Mouse (Mus musculus): Measurements from ENCODE around the gene Slc12a8.

DNA sequence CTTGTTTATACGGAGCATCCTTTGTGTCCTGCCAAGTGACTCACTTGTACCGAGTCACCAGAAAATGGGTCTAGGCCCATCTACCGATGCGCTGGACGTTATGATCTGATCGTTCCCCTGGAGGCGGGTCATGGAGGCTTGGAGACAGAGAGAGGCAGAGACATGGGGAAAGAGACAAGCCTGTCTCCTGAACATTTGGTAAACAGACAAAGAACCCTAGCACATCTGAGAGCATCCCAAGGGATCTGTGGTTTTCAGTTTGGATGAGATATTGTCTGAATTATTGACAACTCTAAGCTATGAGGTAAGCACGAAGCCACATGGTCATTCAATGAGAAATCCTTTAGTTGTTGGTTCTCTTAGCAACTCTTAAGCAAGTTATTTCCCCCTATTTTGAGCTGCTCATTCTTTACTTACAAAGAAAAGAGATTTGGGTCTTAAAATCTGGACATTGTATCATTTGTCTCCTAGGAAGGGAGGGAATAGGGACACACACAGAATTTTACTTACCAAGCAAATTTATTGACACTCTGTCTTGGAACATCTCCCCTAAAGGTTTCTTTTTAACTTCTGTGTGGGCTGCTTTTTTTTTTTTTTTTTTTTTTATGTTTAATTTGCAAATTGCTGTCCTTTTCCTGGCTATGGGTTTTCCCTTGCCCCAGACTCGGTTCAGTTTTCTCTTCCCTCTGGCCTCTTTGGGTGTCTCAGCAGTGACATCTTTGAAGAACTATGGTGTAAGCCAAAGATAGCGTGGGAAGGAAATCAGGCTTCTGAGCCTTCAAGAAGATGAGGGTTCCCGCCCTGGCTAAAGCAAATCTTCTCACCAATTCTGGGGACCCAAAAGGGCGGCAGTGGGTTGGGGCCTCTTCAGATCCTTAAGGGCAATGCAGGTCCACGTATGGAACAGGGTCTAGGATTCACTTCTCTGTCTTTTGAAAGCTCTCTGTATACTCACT is 166.4 kb downstream of the Slc12a8 start:
- no peak for TF ChIP-seq CTCF (conservative IDR thresholded peaks at IDR 0.05; ENCODE audit: low read length)
- TF ChIP-seq NANOG (IDR thresholded peaks at IDR 0.05; ENCODE audit: borderline replicate concordance, low read length): no peak
- TF ChIP-seq POU5F1 (IDR thresholded peaks at IDR 0.05; ENCODE audit: borderline replicate concordance, low read length): no peak
